Mouse (Mus musculus) ES-Bruce4 (cell line): Measurements from ENCODE around the gene Paqr8. TPM values are rescaled to one million over a fixed set of nuclear protein-coding genes. Genes with fewer than 3 reads are reported as not detected.

Experiments used
- H3K27ac ChIP-seq: 2 replicates; pipeline ENCODE4 v1.5.1; 2012; ENCODE audit warnings: low read length, inconsistent platforms; ENCODE audit not compliant: insufficient read depth
- H3K27me3 ChIP-seq: 2 replicates; pipeline ENCODE4 v1.6.1; 2012; ENCODE audit warnings: mild to moderate bottlenecking, low read length, inconsistent platforms; ENCODE audit not compliant: control insufficient read depth, poor library complexity, insufficient read depth, severe bottlenecking
- H3K36me3 ChIP-seq: 2 replicates; pipeline ENCODE4 v1.6.1; 2012; ENCODE audit warnings: inconsistent platforms, mild to moderate bottlenecking, low read length, moderate library complexity; ENCODE audit not compliant: control insufficient read depth, poor library complexity, insufficient read depth, severe bottlenecking
- H3K4me1 ChIP-seq: one replicate; pipeline ENCODE4 v1.8.1; 2011; ENCODE audit warnings: low read length; ENCODE audit not compliant: control insufficient read depth, insufficient read depth
- H3K4me3 ChIP-seq: 2 replicates; pipeline ENCODE4 v1.5.1; 2011; ENCODE audit warnings: low read depth, mild to moderate bottlenecking, low read length
- H3K9ac ChIP-seq: 2 replicates; pipeline ENCODE4 v1.6.1; 2012; ENCODE audit warnings: low read depth, mild to moderate bottlenecking, inconsistent platforms; ENCODE audit not compliant: poor library complexity, severe bottlenecking
- H3K9me3 ChIP-seq: replicated peaks from 2 replicates; pipeline ENCODE4 v1.6.1; 2012; ENCODE audit warnings: mild to moderate bottlenecking, low read length, inconsistent platforms; ENCODE audit not compliant: control insufficient read depth, poor library complexity, insufficient read depth, severe bottlenecking
- CTCF ChIP-seq: IDR thresholded peaks from one replicate; pipeline ENCODE4 v1.8.1; 2011; ENCODE audit warnings: low read depth, low read length
- EP300 ChIP-seq: IDR thresholded peaks from 2 replicates; pipeline ENCODE4 v1.6.1; 2011; ENCODE audit warnings: low read depth, low read length; ENCODE audit not compliant: insufficient read depth
- POLR2A ChIP-seq: IDR thresholded peaks from one replicate; pipeline ENCODE4 v1.8.1; 2011; ENCODE audit warnings: low read length; ENCODE audit not compliant: insufficient read depth
- polyA plus RNA-seq: library from polyadenylated mRNA; stranded (reverse); fragments of >200 nt; gene quantifications from 2 replicates; pipeline ENCODE4 v1.2.4, GENCODE M21; 2011; ENCODE audit warnings: low read depth; ENCODE audit not compliant: missing spikeins, insufficient read depth, insufficient read length

The Paqr8 gene
- polyA plus RNA-seq, 1 experiment, result 4.4 TPM

DNA sequence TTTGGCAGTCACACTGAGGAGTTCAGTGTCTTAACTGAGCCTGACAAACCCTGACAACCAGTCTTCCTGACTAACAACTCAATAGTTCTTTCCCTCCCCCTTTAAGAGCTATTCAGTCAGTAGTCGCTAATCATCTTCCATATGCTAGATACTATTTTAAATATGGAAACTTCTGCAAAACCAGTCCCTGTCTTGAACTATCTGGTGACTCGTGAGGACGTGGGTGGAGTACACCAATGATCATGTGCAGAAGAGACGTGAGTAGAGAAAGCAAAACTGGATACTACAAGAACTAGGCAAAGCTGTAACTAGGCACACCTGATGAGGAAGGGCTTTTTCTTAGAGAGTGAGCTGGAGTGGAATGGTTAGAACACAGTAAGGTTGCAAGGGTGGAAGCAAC is 35.5 kb downstream of the Paqr8 start:
- Histone ChIP-seq H3K4me1 (no peaks in the 10 kb centered on the region), H3K27ac (no peak overlapping the region), H3K9me3 (no peaks in the 10 kb centered on the region), H3K4me3 (no peak overlapping the region), H3K36me3 (no peaks in the 10 kb centered on the region), H3K27me3 (no peaks in the 10 kb centered on the region), H3K9ac (no peak overlapping the region)
- no peak for TF ChIP-seq CTCF
- TF ChIP-seq EP300, result no peak
- TF ChIP-seq POLR2A, result no peak

DNA sequence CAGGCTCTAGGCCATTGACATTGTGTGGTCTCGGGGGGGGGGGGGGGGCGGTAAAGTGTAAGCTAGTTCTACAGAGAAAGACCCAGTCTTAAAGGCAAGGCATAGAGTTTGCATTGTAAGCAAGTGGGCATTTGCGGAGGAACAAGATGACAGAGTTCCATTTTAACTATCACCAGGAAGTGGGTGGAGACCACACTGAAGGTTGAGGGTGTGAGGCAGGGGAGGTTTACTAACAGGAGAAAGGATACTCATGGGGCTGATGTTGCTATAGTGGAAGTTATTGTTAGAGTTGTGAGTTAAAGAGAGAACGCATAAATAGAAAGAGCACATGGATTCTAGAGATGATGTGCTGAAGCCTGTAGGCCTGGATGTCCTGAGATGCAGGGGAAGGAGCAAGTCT is 36.0 kb downstream of the Paqr8 start:
- H3K9me3 ChIP-seq, result no peaks in the 10 kb centered on the region
- H3K27me3 ChIP-seq, result no peaks in the 10 kb centered on the region
- no peak overlapping the region for H3K27ac ChIP-seq
- TF ChIP-seq CTCF, result no peak
- no peak for TF ChIP-seq EP300
- no peak for TF ChIP-seq POLR2A
- no peaks in the 10 kb centered on the region for H3K36me3 ChIP-seq
- H3K9ac ChIP-seq, result no peak overlapping the region
- H3K4me1 ChIP-seq, result no peaks in the 10 kb centered on the region
- no peak overlapping the region for H3K4me3 ChIP-seq

DNA sequence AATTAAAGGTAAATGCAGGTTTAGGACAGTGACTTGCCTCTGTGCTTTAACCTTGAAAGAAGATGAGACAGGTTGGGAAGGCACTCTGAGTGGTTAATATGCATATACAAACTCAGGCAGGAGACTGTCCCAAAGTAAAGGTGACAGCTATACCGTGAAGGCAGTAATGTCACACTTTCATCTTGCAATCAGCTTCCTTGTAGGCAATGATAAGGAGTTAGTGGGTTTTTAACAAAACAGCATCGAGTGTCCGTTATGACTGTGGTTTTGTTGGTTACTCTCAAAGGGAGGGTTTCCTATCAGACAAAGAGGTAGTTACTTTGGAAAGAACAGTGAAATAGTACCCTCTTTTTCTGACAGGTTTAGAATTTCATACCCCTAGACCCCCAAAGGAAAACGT is 38.1 kb downstream of the Paqr8 start:
- no peaks in the 10 kb centered on the region for H3K27me3 ChIP-seq
- no peaks in the 10 kb centered on the region for H3K36me3 ChIP-seq
- no peak overlapping the region for H3K4me3 ChIP-seq
- H3K27ac ChIP-seq, result no peak overlapping the region
- TF ChIP-seq EP300 (no peak), CTCF (no peak), POLR2A (no peak)
- no peaks in the 10 kb centered on the region for H3K4me1 ChIP-seq
- H3K9ac ChIP-seq, result no peak overlapping the region
- H3K9me3 ChIP-seq, result no peaks in the 10 kb centered on the region

DNA sequence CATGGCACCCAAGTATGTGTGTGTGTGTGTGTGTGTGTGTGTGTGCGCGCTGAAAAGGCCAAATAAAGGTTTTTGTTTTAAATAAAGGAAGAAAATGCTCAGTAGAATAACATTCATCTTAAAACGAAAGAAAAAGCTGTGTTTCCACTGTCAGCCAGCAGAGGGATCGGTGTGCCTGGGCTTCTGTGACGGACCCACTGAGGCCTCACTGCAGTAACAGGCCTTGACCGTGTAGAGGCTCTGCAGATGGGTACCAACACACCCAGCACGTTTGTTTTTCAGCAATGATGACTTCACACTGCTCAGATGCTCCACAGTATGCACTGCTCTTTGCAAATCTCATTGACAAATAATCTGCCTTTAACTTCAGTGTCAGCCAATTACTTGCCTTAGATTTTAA is 43.1 kb downstream of the Paqr8 start:
- H3K4me3 ChIP-seq, result no peak overlapping the region
- no peaks in the 10 kb centered on the region for H3K27me3 ChIP-seq
- H3K9me3 ChIP-seq, result no peaks in the 10 kb centered on the region
- no peak overlapping the region for H3K9ac ChIP-seq
- no peaks in the 10 kb centered on the region for H3K36me3 ChIP-seq
- TF ChIP-seq POLR2A (no peak), CTCF (peak; percentile 72)
- H3K4me1 ChIP-seq, result no peaks in the 10 kb centered on the region
- H3K27ac ChIP-seq, result no peak overlapping the region

DNA sequence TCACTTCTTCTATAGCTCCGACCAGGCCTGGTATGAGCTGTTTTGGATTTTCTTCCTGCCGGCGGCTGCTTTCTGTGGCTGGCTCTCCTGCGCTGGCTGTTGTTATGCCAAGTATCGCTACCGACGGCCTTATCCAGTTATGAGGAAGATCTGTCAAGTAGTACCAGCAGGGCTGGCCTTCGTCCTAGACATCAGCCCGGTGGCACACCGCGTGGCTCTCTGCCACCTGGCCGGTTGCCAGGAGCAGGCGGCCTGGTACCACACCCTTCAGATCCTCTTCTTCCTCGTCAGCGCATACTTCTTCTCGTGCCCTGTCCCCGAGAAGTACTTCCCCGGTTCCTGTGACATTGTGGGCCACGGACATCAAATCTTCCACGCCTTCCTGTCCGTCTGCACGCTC is 44.7 kb downstream of the Paqr8 start:
- no peak for TF ChIP-seq EP300
- TF ChIP-seq CTCF, result no peak
- no peak for TF ChIP-seq POLR2A
- no peaks in the 10 kb centered on the region for H3K36me3 ChIP-seq
- peak overlapping the region; percentile 14; the same call in 1 of the 2 replicates for H3K4me3 ChIP-seq
- H3K27me3 ChIP-seq, result no peaks in the 10 kb centered on the region
- H3K27ac ChIP-seq, result no peak overlapping the region
- H3K9ac ChIP-seq, result no peak overlapping the region
- H3K4me1 ChIP-seq, result no peaks in the 10 kb centered on the region
- no peaks in the 10 kb centered on the region for H3K9me3 ChIP-seq

DNA sequence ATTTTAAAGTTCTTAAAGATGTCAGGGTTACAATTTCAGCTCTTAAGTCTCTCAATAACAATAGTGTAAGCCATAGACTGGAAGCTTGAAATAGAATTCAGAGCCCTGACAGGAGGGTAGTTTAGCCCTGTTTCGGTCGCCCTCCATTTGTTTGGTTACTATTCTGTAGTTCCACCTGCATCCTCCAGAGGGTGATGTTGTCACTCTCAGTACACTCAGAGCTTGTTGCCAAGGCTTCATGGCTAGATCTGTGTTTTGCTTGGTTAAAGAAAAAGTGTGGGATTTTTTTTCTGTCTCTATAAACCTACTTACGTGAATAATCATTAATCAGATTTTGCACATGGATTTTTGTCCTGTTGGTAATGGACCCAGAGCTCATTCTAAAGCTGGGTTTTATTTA is 48.6 kb downstream of the Paqr8 start:
- no peak overlapping the region for H3K9ac ChIP-seq
- no peaks in the 10 kb centered on the region for H3K4me1 ChIP-seq
- H3K4me3 ChIP-seq, result no peak overlapping the region
- no peak overlapping the region for H3K27ac ChIP-seq
- H3K9me3 ChIP-seq, result no peaks in the 10 kb centered on the region
- TF ChIP-seq EP300 (no peak), POLR2A (no peak), CTCF (no peak)
- H3K36me3 ChIP-seq, result no peaks in the 10 kb centered on the region
- no peaks in the 10 kb centered on the region for H3K27me3 ChIP-seq

DNA sequence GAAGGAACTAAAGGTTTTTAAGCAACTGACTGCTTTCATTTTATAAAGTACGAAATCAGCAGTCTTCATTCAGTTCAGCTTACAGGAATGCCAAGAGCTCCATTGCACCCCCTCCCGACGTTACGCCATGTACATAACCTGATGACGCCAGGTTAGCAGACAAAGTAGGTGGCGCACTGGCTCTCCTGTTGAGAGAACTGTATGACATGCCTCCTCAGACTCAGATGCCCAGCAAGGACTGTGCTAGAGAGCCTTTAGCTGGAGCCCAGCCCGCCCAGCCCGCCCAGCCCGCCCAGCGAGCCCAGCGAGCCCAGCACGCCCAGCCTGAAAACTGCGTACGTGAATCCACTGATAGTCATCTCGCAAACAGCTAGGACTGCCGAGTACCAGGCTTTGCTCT is 49.7 kb downstream of the Paqr8 start:
- H3K27ac ChIP-seq, result no peak overlapping the region
- 0 out of 2 replicates have a peak overlapping the region, but pooled peaks have one; percentile 14 for H3K9ac ChIP-seq
- H3K36me3 ChIP-seq, result no peaks in the 10 kb centered on the region
- no peaks in the 10 kb centered on the region for H3K9me3 ChIP-seq
- TF ChIP-seq EP300, result no peak
- TF ChIP-seq POLR2A, result no peak
- peak; percentile 38 for TF ChIP-seq CTCF
- no peak overlapping the region for H3K4me3 ChIP-seq
- H3K4me1 ChIP-seq, result no peaks in the 10 kb centered on the region
- H3K27me3 ChIP-seq, result no peaks in the 10 kb centered on the region
